In genomic region chr4:150966556-150966955, GRCm38 (mm10) we compare ENCODE assay signal across 8 mouse cellular contexts. TPM values are rescaled to one million over a fixed set of nuclear protein-coding genes. Genes with fewer than 3 reads are reported as not detected.
DNase-seq lines count a peak whose midpoint lies in the region; ATAC-seq and TF ChIP-seq lines count a peak whose summit lies in the region.

No protein-coding gene starts in this region.

- no peak overlapping the region for H3K27ac ChIP-seq in heart, embryonic 12.5 days (ENCODE audit: poor library complexity, severe bottlenecking)
- H3K27ac ChIP-seq in midbrain, postnatal 0 days (ENCODE audit: low read depth, low read length) = no peak overlapping the region

- no peak overlapping the region for H3K4me2 ChIP-seq in heart, embryonic 12.5 days
- H3K4me2 ChIP-seq in midbrain, postnatal 0 days (ENCODE audit: low read depth, low read length, poor library complexity, severe bottlenecking) = no peak overlapping the region

- no peak overlapping the region for H3K9ac ChIP-seq in heart, embryonic 12.5 days
- no peak overlapping the region for H3K9ac ChIP-seq in midbrain, postnatal 0 days (replicated peaks; ENCODE audit: low read length, poor library complexity, severe bottlenecking)

- no peaks in the 10 kb centered on the region for H3K4me1 ChIP-seq in heart, embryonic 12.5 days (replicated peaks)
- H3K4me1 ChIP-seq in E14TG2a.4 (replicated peaks; ENCODE audit: low read depth, low read length) = peaks cover 40% of the 10 kb centered on the region
- no peaks in the 10 kb centered on the region for H3K4me1 ChIP-seq in midbrain, postnatal 0 days (ENCODE audit: insufficient read depth, low read length)

- peak; percentile 25 to 76 for DNase-seq in heart, adult 18-20 months
- DNase-seq in brain, embryonic 14.5 days (ENCODE audit: low read depth) = peak; percentile 53
- DNase-seq in fibroblast of lung, adult 2 months (ENCODE audit: low read depth) = peak; percentile 30
- DNase-seq in layer of hippocampus, postnatal 25 days (ENCODE audit: extremely low spot score in 1 of 2, low spot score in 1 of 2) = peak; percentile 65 to 82
- DNase-seq in midbrain, postnatal 0 days (ENCODE audit: low spot score) = peak; percentile 67
- peak; percentile 48 to 69 for DNase-seq in thymus, postnatal 10 days (ENCODE audit: low spot score in 2 of 2)

- no peaks in the 10 kb centered on the region for H3K9me3 ChIP-seq in heart, embryonic 12.5 days (replicated peaks)
- H3K9me3 ChIP-seq in E14TG2a.4 (ENCODE audit: low read length) = no peaks in the 10 kb centered on the region
- no peaks in the 10 kb centered on the region for H3K9me3 ChIP-seq in midbrain, postnatal 0 days (ENCODE audit: low read length)

- whole genome bisulfite sequencing in heart, embryonic 12.5 days = 15% methylated on average over 7 of the region's 7 CpGs
- WGBS in midbrain, postnatal 0 days = 22% methylated on average over 7 of the region's 7 CpGs

- no peak overlapping the region for H3K4me3 ChIP-seq in heart, embryonic 12.5 days
- H3K4me3 ChIP-seq in E14TG2a.4 (replicated peaks; ENCODE audit: low read length) = no peak overlapping the region
- no peak overlapping the region for H3K4me3 ChIP-seq in midbrain, postnatal 0 days (ENCODE audit: low read depth, low read length)

- H3K27me3 ChIP-seq in heart, embryonic 12.5 days (replicated peaks) = no peaks in the 10 kb centered on the region
- H3K27me3 ChIP-seq in E14TG2a.4 (ENCODE audit: insufficient read depth, low read length) = 0 out of 2 replicates have a peak, but pooled peaks cover 2% of the 10 kb centered on the region
- no peaks in the 10 kb centered on the region for H3K27me3 ChIP-seq in midbrain, postnatal 0 days (ENCODE audit: insufficient read depth, low read length)

- ATAC-seq in heart, embryonic 12.5 days (ENCODE audit: insufficient number of reproducible peaks, low FRiP score) = no peak
- no peak for ATAC-seq in midbrain, postnatal 0 days (ENCODE audit: low FRiP score)

- peak; percentile 81 for TF ChIP-seq CTCF in E14TG2a.4 (conservative IDR thresholded peaks at IDR 0.05; ENCODE audit: low read length)
- TF ChIP-seq CTCF in brain, embryonic 14.5 days (IDR thresholded peaks at IDR 0.05; ENCODE audit: borderline replicate concordance, extremely low read depth, insufficient read depth, insufficient read length) = peak; percentile 75
- TF ChIP-seq CTCF in midbrain, postnatal 0 days (IDR thresholded peaks at IDR 0.05) = peak; percentile 80

- TF ChIP-seq POLR2A in brain, embryonic 14.5 days (IDR thresholded peaks at IDR 0.05; ENCODE audit: borderline replicate concordance, extremely low read depth, insufficient read depth, insufficient read length, poor library complexity, severe bottlenecking) = no peak

- H3K36me3 ChIP-seq in heart, embryonic 12.5 days = no peaks in the 10 kb centered on the region
- no peaks in the 10 kb centered on the region for H3K36me3 ChIP-seq in E14TG2a.4 (ENCODE audit: insufficient read depth, low read length)
- no peaks in the 10 kb centered on the region for H3K36me3 ChIP-seq in midbrain, postnatal 0 days (ENCODE audit: insufficient read depth, low read length)

RNA-seq across cellular contexts. Expression of gene Uts2, which starts 30.3 kb away (rescaled TPM):
- not detected for total RNA-seq in heart, adult 18-20 months (2021)
- not detected in 2 replicates for polyA plus RNA-seq in heart, embryonic 12.5 days (2016; fragmentation: Nextera tagmentation; extraction: Ambion mirVana)
- polyA plus RNA-seq in brain, embryonic 14.5 days (2012; rRNA removed) = not detected in 2 replicates
- total RNA-seq in layer of hippocampus, postnatal 25 days (2021) = not detected
- not detected in 2 replicates for total RNA-seq in midbrain, postnatal 0 days (2014; rRNA removed)
- not detected in 2 replicates for polyA plus RNA-seq in midbrain, postnatal 0 days (2015; fragmentation: Nextera tagmentation; extraction: Ambion mirVana)

RNA-seq across cellular contexts. Expression of gene Tnfrsf9, which starts 52.2 kb away (rescaled TPM):
- total RNA-seq in heart, adult 18-20 months (2021) = under 1 TPM; 0.12 to 0.46 TPM
- polyA plus RNA-seq in heart, embryonic 12.5 days (2016; fragmentation: Nextera tagmentation; extraction: Ambion mirVana) = 0.28 and 0.37 TPM in 2 replicates
- polyA plus RNA-seq in brain, embryonic 14.5 days (2012; rRNA removed) = 0.25 and 0.35 TPM in 2 replicates
- total RNA-seq in layer of hippocampus, postnatal 25 days (2021) = 1 to 10 TPM in 1 of 2 experiments, under 1 TPM in 1; 0.80 to 1.1 TPM
- total RNA-seq in midbrain, postnatal 0 days (2014; rRNA removed) = not detected in 2 replicates
- 0.25 and 0.29 TPM in 2 replicates for polyA plus RNA-seq in midbrain, postnatal 0 days (2015; fragmentation: Nextera tagmentation; extraction: Ambion mirVana)

RNA-seq across cellular contexts. Expression of gene Park7, which starts 52.3 kb away (rescaled TPM):
- 100 to 1,000 TPM; 270 to 278 TPM for total RNA-seq in heart, adult 18-20 months (2021)
- 306 and 308 TPM in 2 replicates for polyA plus RNA-seq in heart, embryonic 12.5 days (2016; fragmentation: Nextera tagmentation; extraction: Ambion mirVana)
- polyA plus RNA-seq in brain, embryonic 14.5 days (2012; rRNA removed) = 268 and 286 TPM in 2 replicates
- 100 to 1,000 TPM; 228 to 261 TPM for total RNA-seq in layer of hippocampus, postnatal 25 days (2021)
- 167 and 180 TPM in 2 replicates for total RNA-seq in midbrain, postnatal 0 days (2014; rRNA removed)
- 427 and 453 TPM in 2 replicates for polyA plus RNA-seq in midbrain, postnatal 0 days (2015; fragmentation: Nextera tagmentation; extraction: Ambion mirVana)
